Mouse (Mus musculus): ENCODE results near the gene Btg1.

DNA sequence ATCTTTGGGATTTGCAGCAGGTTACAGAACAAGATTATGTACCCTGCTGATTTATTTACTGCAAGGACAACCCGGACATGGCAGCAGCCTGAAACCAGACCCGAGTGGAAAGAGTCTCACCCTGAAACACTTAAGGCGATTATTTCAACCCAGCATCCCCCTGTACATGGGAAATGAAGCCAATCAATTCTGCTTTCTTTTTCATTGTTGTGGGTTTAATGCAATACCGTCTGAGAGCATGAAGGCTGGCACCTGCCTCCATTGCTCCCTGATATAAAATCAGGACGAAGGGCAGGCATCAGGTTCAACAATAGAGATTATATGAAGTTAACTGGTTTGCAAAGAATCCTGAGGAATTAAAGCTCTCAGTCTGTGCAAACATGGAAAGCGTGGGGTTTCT lies 35.6 kb upstream of the Btg1 start:
- no peak for TF ChIP-seq POLR2A (IDR thresholded peaks at IDR 0.05; ENCODE audit: extremely low read depth, insufficient read depth, low read length)
- no peak for TF ChIP-seq CTCF (IDR thresholded peaks at IDR 0.05; ENCODE audit: low read depth, low read length)

All from liver, adult 2 months (tissue).